Mouse (Mus musculus): ENCODE results near the gene Ankrd54.

DNA sequence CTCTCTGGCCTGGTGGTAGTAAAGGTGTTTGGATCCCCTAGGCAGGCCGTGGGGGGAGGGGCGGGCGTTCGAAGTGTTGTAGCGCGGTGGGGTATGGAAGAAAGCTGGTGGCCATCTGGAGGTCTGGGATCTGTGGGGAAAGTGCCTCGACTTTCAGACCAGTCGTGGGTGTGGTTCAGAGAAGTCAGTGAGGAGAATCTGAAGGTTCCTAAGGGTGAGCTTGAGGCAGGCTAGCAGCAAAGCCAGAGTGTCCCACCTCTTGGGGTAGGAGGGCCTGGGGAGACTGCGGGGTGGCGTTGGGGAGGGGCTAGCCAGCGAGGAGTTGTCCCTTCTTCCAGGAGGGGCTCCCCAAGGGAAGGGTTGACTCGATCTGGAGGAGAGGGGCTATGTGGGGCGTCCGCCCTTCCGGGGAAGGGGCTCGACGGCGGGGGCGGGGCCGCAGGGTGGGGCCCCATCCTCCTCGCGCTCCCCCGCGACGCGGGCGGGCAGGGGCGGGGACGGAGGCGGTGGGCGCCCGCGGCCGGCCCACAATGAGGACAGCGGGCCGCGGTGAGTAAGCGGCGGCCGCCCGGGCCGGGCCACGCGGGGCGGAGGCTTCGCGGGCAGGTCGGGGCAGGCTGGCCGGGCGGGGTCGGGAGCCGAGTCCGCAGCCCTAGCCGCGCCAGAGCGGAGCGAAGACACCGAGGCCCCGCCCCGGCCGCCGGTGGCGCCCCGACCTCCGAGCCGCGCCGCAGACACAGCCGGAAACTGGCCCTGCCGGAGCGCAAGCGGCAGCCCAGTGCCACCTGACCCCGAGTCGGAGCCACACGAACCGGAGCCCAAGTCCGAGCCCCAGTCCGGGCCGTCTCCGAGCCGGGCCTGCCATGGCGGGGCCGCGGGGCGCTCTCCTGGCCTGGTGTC lies 46.0 kb upstream of the Ankrd54 start, which contains the start of gene Micall1:
- TF ChIP-seq MYOD1 (IDR thresholded peaks at IDR 0.05; ENCODE audit: control insufficient read depth, insufficient read length, low read depth) (no peak), CEBPB (IDR thresholded peaks at IDR 0.05; ENCODE audit: low read depth) (no peak), CTCF (IDR thresholded peaks at IDR 0.05; ENCODE audit: control insufficient read depth, insufficient read depth, insufficient read length) (no peak), MAX (IDR thresholded peaks at IDR 0.05) (peak; percentile 43)
